Mouse (Mus musculus): Measurements from ENCODE around the gene Scn4a. TPM values are rescaled to one million over a fixed set of nuclear protein-coding genes. Genes with fewer than 3 reads are reported as not detected.

Scn4a gene
- polyA plus RNA-seq, 1 experiment from 2014 or later: not detected

DNA sequence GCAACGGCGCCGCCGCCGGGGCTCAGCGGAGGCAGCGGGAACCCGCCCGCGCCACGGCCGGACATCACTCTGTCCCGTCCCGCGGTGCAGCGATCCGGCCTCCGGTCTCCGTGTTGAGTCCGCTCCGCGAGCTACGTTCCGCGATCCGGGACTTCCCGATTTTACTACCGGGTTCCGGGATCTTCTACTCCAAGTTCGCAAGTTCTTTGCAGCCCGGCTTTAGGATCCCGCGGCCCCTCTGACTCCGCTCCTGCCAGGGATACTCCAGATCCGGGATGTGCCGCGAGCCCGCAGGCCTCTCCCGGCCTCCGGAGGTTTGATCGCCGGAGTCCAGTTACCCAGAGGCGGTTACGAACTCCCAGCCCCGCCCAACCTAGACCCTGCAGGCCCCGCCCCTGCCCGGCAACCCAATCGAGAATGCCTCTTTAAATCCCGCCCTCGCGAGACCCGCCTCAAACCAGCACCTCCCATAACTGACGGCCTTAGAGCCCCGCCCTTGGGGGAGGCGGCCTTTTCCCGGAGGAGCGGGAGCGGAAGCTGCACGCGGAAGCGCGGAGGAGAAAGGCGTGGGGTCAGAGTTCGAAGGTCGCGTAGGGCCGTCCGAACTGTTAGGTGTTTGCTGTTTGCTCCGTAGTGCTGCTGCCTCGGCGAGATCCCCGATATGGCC, 80.3 kb downstream of the Scn4a start, which contains the start of gene Smarcd2:
Gene Smarcd2, minus strand, starts transcription at position 329 of the 667 bp plus-strand sequence.
- WGBS: under 1% methylated on average over 72 of the region's 72 CpGs
- peak; percentile 95 for ATAC-seq (ENCODE audit: insufficient number of reproducible peaks, insufficient read depth, low FRiP score, low read depth)
- Histone ChIP-seq H3K36me3 (ENCODE audit: control insufficient read depth, insufficient read depth, low read length) (no peaks in the 10 kb centered on the region; the same call in 1 of the 2 replicates), H3K27me3 (ENCODE audit: control insufficient read depth, insufficient read depth, low read length) (no peaks in the 10 kb centered on the region), H3K9ac (replicated peaks; ENCODE audit: low read depth, low read length) (peak within 1 kb of the TSS; percentile 97), H3K4me1 (ENCODE audit: control insufficient read depth, insufficient read depth, low read length) (peaks cover 43% of the 10 kb centered on the region), H3K4me2 (replicated peaks; ENCODE audit: low read depth, low read length) (peak within 1 kb of the TSS; percentile 86), H3K4me3 (ENCODE audit: low read depth, low read length) (peak within 1 kb of the TSS; percentile 99), H3K27ac (ENCODE audit: low read length) (peak within 1 kb of the TSS; percentile 98), H3K9me3 (ENCODE audit: control insufficient read depth, low read depth, low read length) (no peaks in the 10 kb centered on the region)

DNA sequence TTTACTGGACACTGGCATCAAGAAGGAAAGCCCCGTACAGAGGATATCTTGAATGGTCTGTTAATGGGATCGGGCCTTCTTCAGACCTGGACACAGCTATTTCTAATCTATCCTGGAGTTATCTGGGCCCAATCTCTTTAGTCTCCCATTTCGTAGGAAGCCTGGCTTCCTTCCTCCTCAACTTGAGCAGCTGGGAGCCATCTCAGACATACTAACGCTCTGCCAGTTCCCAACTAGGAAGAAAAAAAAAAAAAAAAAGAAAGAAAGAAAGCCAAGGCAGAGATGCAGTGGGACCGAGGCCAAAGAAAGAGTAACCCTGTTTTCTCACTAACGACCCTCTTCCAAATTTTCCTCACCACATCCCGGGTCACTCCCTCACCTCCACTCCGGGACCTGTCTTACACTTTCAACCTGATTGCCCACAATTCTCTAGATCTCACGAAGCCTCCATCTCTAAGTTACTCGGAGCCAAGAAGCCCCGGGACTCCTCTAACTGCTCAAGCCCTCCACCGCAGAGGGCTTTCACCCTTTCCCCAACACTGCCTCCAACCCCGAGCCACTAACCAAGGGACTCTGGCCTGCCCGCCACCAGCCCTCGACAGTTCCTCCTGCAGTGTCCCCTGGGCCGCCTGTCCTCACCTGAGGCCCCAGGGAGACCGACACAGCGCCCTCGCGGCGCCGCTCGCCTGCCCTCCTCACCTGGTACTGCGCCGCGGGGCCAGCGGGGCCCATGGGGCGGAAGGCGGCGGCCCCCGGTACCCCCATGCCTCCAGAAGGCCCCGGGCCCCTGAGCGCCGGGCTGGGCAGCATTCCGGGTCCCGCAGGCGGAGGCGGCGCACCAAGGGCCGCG, 81.1 kb downstream of the Scn4a start:
- Histone ChIP-seq H3K9me3 (ENCODE audit: control insufficient read depth, low read depth, low read length) (no peaks in the 10 kb centered on the region), H3K4me1 (ENCODE audit: control insufficient read depth, insufficient read depth, low read length) (peaks cover 50% of the 10 kb centered on the region), H3K36me3 (ENCODE audit: control insufficient read depth, insufficient read depth, low read length) (peaks cover under 1% of the 10 kb centered on the region; the same call in 1 of the 2 replicates), H3K27me3 (ENCODE audit: control insufficient read depth, insufficient read depth, low read length) (no peaks in the 10 kb centered on the region), H3K4me2 (replicated peaks; ENCODE audit: low read depth, low read length) (peak overlapping the region; percentile 67), H3K27ac (ENCODE audit: low read length) (peak overlapping the region; percentile 98), H3K9ac (replicated peaks; ENCODE audit: low read depth, low read length) (peak overlapping the region; percentile 97), H3K4me3 (ENCODE audit: low read depth, low read length) (peak overlapping the region; percentile 99)
- peak; percentile 19; the same call in 1 of the 2 replicates for ATAC-seq (ENCODE audit: insufficient number of reproducible peaks, insufficient read depth, low FRiP score, low read depth)
- under 1% methylated on average over 41 of the region's 41 CpGs for WGBS

DNA sequence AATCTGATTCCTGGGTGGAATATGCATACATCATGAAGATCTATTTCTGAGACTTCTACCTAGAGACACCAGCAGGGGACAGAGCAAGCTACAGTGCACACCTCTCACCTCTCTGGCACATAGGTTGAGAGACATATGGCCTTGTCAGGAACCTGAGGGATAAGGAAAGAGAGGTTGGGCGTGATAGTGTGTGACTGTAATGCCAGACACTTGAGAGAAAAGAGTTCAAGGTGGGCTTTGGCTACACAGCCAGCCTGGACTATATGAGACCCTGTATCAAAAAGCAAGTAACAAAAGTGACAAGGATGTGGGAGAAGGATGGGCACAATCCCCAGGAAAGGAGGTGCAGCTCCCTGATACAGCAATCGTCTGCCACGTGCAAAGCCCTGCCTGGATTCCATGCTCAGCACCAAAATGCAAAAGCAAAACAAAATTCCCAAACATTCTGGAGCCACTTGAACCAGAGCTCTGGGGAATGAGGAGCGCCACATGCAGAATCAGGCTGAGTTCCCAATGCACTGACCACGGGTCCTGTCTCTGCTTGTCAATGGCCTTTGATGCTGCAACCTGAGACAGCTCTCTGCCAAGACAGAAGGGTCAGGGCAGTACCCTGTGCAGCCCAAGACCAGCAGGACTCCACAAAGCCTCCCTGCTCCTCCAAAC, 81.8 kb downstream of the Scn4a start:
- no peak for ATAC-seq (ENCODE audit: insufficient number of reproducible peaks, insufficient read depth, low FRiP score, low read depth)
- Histone ChIP-seq H3K27ac (ENCODE audit: low read length) (peak overlapping the region; percentile 98), H3K4me2 (replicated peaks; ENCODE audit: low read depth, low read length) (peak overlapping the region; percentile 67), H3K4me3 (ENCODE audit: low read depth, low read length) (peak overlapping the region; percentile 99), H3K4me1 (ENCODE audit: control insufficient read depth, insufficient read depth, low read length) (peaks cover 49% of the 10 kb centered on the region), H3K9me3 (ENCODE audit: control insufficient read depth, low read depth, low read length) (no peaks in the 10 kb centered on the region), H3K27me3 (ENCODE audit: control insufficient read depth, insufficient read depth, low read length) (no peaks in the 10 kb centered on the region), H3K36me3 (ENCODE audit: control insufficient read depth, insufficient read depth, low read length) (peaks cover 8% of the 10 kb centered on the region; the same call in 1 of the 2 replicates), H3K9ac (replicated peaks; ENCODE audit: low read depth, low read length) (peak overlapping the region; percentile 97)
- 21% methylated on average over 5 of the region's 5 CpGs for WGBS

DNA sequence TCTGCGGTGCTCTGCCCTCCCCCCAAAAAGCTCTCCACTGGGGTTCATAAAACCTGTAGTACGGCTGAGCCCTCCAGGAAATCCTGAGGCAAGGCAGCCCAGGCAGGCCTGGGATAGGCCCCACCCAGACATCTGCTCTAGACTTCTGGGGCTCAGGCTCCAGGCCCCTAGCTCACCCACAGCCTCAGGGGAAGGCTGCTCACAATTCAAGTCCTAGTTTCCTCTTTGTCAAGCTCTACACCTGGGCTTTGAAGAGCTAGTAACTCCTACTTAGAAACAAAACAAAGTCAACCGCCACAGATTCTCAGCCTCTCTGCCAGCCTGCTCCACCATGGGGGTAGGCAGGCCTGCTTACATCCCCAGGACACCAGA, 84.0 kb downstream of the Scn4a start:
- peaks cover 30% of the 10 kb centered on the region for H3K36me3 ChIP-seq (ENCODE audit: control insufficient read depth, insufficient read depth, low read length)
- peak overlapping the region; percentile 89 for H3K27ac ChIP-seq (ENCODE audit: low read length)
- H3K4me2 ChIP-seq (replicated peaks; ENCODE audit: low read depth, low read length): peak overlapping the region; percentile 24
- ATAC-seq (ENCODE audit: insufficient number of reproducible peaks, insufficient read depth, low FRiP score, low read depth): no peak
- H3K4me3 ChIP-seq (ENCODE audit: low read depth, low read length): peak overlapping the region; percentile 15
- H3K9ac ChIP-seq (replicated peaks; ENCODE audit: low read depth, low read length): no peak overlapping the region; the same call in 1 of the 2 replicates
- H3K9me3 ChIP-seq (ENCODE audit: control insufficient read depth, low read depth, low read length): no peaks in the 10 kb centered on the region
- 10% methylated on average over 3 of the region's 3 CpGs for WGBS
- peaks cover 41% of the 10 kb centered on the region for H3K4me1 ChIP-seq (ENCODE audit: control insufficient read depth, insufficient read depth, low read length)
- no peaks in the 10 kb centered on the region for H3K27me3 ChIP-seq (ENCODE audit: control insufficient read depth, insufficient read depth, low read length)

Other genes starting within 250 kb of the Scn4a start
- not detected in 2 replicates for gene Gm10840, start 192.4 kb downstream of the Scn4a start, polyA plus RNA-seq (2014; fragmentation: Nextera tagmentation; extraction: Ambion mirVana)
- 149 and 157 TPM in 2 replicates for gene Limd2, start 192.4 kb downstream of the Scn4a start, polyA plus RNA-seq (2014; fragmentation: Nextera tagmentation; extraction: Ambion mirVana)
- 23.2 and 27.5 TPM in 2 replicates for gene Strada, start 151.1 kb downstream of the Scn4a start, polyA plus RNA-seq (2014; fragmentation: Nextera tagmentation; extraction: Ambion mirVana)
- 60.2 and 68.1 TPM in 2 replicates for gene Ccdc47, start 136.9 kb downstream of the Scn4a start, polyA plus RNA-seq (2014; fragmentation: Nextera tagmentation; extraction: Ambion mirVana)
- gene Ddx42, start 136.4 kb downstream of the Scn4a start, polyA plus RNA-seq (2014; fragmentation: Nextera tagmentation; extraction: Ambion mirVana): 67.9 TPM in 2 replicates
- 50.2 and 54.3 TPM in 2 replicates for gene Ftsj3, start 97.2 kb downstream of the Scn4a start, polyA plus RNA-seq (2014; fragmentation: Nextera tagmentation; extraction: Ambion mirVana)
- 241 and 254 TPM in 2 replicates for gene Psmc5, start 97.1 kb downstream of the Scn4a start, polyA plus RNA-seq (2014; fragmentation: Nextera tagmentation; extraction: Ambion mirVana)
- gene Smarcd2, start 80.3 kb downstream of the Scn4a start, polyA plus RNA-seq (2014; fragmentation: Nextera tagmentation; extraction: Ambion mirVana): 82.8 and 86.2 TPM in 2 replicates
- 0.07 and 0.41 TPM in 2 replicates for gene Tcam1, start 76.6 kb downstream of the Scn4a start, polyA plus RNA-seq (2014; fragmentation: Nextera tagmentation; extraction: Ambion mirVana)
- gene Gh, start 51.4 kb downstream of the Scn4a start, polyA plus RNA-seq (2014; fragmentation: Nextera tagmentation; extraction: Ambion mirVana): not detected in 2 replicates
- 2.7 and 2.9 TPM in 2 replicates for gene Cd79b, start 38.5 kb downstream of the Scn4a start, polyA plus RNA-seq (2014; fragmentation: Nextera tagmentation; extraction: Ambion mirVana)
- 0.49 and 0.77 TPM in 2 replicates for gene Prr29, start 12.2 kb upstream of the Scn4a start, polyA plus RNA-seq (2014; fragmentation: Nextera tagmentation; extraction: Ambion mirVana)
- 43.3 and 43.4 TPM in 2 replicates for gene Icam2, start 34.8 kb upstream of the Scn4a start, polyA plus RNA-seq (2014; fragmentation: Nextera tagmentation; extraction: Ambion mirVana)
- gene Ern1, start 134.6 kb upstream of the Scn4a start, polyA plus RNA-seq (2014; fragmentation: Nextera tagmentation; extraction: Ambion mirVana): 7.6 and 11.2 TPM in 2 replicates